Mouse (Mus musculus) T-helper 1 cell (primary cell): ENCODE data around the gene Atrnl1.

ENCODE experiments used
- in situ Hi-C: fragments of 300-600 bp; cut with MboI, MseI; formaldehyde crosslinking; loops from one replicate; pipeline ENCODE4 v1.15.1; 2025; ENCODE audit warnings: high pct_unique_total_duplicates

Atrnl1 gene

DNA sequence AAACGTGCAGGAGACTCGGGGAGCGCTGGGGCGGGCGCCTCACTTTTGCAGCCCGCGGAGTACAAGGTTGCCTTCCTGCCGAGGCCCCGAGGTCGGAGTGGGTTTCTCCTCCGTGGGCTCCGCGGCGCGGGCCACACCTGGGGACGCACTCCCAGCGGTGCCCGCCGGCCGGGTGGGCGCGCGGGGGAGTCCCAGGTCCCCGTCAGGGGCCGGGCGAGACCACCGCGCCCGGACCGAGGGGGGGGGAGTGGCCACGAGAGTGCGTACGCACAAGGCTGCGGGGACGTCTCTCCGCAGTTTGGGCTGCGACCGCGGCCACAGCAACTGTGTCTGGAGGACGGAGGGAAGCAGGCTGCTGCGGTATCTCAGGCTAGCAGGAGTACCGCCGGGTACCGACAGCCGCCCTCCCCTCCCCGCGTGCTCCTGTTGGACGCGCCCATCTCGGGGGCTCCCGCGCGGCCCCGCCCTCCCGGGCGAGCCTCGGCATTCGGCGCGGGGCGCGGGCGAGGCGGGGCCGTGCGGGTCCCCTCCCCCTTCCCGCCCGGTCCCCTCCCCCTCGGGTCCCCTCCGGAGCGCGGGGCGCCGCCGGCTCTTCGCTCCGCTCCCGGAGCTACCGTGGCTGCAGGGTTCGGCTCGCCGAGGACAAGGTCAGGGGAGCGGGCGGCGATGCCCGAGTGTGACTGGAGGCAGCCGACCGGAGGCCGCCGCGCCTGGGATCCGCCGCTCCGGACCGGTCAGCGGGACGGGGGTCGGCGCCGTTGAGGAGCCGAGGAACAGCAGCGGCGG is at the start of gene Atrnl1:
Gene Atrnl1, plus strand, starts transcription at position 559 of the 786 bp plus-strand sequence.
- in situ Hi-C loops: no loop called here

DNA sequence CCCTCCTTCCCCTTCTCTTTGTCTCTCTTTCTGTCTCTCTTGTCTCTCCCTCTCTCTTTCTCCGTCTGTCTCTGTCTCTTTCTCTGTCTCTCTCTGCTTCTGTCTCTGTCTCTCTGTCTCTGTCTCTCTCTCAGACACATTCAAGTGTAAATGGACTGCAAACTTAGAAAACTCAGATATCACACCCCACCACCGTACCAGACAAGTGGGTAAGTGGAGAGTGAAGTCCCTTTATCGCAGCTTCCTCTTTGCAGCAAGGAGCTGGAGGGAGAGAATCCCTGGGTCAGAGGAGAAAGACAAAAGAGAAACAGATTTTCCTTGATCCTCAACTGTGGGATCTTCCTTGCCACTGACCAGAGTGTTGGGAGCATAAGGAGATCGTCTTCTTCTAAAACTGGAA is 49.3 kb upstream of the Atrnl1 start:
- in situ Hi-C loops: no loop called here

DNA sequence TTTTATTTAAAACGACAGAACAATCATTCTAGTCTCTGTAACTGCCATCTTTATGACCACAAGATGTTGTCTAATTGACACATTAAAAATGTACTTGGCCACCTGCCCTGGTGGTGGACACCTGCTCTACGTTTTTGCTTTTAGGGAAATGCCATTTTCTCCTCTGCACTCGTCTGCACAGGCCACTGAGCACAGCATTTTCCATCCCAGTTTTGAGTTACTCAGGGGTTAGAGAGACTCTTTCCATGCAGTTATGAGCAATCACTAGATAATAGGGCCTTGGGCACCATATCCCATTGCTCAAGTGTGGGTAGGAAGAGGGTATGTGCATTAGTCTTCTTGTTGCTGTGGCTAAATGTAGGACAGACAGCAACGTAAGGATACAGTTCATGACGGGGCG is 41.8 kb upstream of the Atrnl1 start:
- in situ Hi-C loops: no loop called here

DNA sequence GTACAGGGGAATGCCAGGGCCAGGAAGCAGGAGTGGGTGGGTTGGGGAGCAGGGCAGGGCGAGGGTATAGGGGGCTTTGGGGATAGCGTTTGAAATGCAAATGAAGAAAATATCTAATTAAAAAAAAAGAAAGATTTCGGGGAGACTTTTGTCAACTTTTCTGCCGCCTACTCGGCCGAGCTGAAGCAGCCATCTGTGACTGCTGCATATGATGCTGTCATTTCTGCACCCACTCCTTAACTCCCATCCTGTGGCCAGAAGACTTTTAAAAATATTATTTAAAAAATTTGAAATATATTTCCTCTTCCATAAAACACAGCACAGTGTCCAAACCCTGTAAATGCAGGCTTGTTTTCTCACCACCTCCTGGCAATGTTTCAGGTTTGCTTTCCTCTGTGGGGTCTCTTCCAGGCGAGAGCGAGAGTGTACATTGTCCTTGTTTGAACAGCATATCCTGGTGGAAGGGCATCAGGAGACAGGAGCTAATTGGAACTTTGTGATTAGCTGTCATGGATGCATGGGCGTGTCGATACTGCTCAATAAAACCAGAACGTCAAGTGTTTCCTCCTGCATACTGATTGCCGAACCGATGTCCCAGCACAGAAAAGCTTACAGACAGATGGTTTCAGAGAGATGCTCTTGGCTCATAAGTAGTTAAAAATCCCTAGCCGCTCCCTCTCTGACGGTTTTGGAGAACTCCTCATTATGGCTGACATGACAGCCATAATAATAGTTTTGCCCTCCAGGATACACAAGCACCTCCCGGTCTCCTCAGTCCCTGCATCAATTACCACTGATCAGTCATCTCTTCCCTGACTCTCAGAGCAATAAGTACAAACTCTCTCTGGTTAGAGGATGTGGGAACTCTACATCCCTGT is 38.2 kb upstream of the Atrnl1 start:
- in situ Hi-C loops: no loop called here

DNA sequence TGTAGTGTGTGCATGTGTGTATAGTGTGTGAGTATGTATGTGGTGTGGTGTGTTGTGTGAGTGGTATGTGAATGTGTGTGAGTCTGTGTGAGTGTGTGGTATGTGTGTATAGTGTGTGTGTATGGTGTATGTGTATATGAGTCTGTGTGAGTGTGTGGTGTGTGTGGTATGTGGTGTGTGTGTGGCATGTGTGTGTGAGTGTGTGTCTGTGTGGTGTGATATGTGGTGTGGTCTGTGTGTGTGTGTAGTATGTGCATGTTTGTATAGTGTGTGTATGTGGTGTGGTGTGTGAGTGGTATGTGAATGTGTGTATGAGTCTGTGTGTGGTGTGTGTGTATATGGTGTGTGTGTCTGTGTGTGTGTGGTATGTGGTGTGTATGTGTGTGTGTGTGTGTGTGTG is 37.4 kb upstream of the Atrnl1 start:
- in situ Hi-C loops: no loop called here

DNA sequence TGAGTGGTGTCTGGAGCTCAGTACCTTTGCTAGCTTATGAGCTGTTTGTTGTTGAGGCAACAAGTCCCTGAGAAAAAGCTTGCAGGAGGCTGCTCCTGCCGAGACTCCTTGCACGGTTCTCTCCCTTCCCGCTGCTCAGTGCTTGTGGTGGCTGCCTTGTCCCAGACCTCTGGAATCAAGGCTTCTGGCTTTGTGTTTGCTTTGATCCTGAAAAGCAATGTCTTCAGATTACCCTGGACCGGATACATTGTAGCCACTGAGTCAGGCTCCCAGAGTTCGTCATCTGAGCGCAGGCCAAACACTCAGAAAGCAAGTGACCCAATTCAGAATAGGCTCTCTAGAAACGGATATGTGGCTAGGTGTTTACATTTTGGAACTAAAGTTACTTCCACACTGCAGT is 35.8 kb upstream of the Atrnl1 start:
- in situ Hi-C loops: no loop called here

DNA sequence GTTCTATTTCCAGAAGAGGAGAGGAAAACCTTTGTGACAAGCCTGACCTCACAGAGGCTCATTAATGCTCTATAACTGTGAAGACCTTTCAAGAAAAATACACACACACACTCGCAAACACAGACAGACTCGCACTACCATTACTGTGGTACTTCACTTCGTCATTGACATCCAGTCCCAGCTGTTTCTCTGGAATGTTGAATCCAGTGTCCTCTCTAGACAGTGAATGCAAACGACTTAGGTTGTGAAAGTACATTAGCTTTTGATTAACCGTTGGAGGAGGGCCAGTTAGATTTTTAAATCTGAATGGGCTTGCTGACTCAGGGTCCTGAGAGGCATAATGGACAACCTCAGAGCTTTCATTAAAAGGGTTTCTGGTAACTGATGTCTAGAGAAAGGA is 34.0 kb upstream of the Atrnl1 start:
- in situ Hi-C loops: no loop called here

DNA sequence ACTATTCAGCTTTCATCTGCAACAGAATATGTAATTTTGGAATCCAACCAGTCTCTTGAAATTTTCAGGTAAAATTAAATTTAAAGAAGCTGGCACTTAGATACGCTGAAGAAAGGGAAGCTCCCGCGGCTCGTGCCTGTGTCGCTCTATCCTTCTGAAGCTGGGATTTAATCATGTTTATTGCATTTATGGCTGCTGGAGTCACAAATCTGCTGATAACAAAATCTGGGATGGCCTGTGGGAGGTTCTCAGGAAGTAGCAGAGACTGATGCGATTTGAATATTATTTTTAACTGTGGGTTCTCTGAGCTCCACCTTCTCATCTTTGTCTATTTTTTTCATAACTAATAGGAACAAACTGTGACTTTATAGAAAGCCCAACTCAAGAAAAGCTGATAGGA is 33.6 kb upstream of the Atrnl1 start:
- in situ Hi-C loops: no loop called here

DNA sequence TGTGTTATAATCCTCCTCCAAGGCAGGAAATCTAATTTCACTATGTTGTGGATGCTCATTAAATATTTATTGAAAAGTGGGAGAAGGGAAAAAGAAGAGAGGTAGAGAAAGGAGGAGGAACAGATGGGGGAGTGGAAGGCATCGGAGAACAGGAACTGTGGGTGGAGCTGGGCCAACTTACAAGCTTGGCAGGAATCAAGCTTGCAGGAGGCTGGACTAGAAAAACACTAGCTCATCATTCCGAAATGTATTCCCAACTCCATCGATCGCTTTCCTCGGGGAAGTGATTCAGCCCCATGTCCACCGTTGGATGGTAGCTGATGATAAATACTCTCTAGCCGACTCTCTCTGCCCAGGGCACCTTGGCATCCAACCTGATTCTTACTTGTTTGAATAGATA is 29.9 kb upstream of the Atrnl1 start:
- in situ Hi-C loops: no loop called here

DNA sequence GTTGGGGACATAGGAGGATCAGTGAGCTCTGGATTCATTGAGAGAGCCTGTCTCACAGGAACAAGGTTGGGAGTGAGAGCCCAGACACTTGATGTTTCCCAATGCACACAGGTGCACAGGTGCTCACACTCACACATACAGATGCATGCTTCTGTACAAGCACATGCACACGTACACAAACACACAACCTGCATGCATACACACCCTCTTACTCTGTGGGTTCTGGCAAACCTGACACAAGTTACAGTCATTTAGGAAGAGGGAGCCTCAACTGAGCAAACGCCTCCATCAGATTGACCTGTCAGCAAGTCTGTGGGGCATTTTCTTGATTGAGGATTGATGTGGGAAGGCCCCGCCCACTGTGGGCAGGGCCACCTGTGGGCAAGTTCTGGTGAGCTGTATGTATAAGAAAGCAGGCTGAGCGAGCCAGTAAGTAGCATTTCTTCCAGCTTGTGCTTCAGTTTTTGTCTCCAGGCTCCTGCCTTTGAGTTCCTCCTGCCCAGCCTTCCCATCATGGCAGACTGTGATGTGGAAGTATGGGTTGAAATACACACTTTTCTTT is 25.5 kb upstream of the Atrnl1 start:
- in situ Hi-C loops: no loop called here

DNA sequence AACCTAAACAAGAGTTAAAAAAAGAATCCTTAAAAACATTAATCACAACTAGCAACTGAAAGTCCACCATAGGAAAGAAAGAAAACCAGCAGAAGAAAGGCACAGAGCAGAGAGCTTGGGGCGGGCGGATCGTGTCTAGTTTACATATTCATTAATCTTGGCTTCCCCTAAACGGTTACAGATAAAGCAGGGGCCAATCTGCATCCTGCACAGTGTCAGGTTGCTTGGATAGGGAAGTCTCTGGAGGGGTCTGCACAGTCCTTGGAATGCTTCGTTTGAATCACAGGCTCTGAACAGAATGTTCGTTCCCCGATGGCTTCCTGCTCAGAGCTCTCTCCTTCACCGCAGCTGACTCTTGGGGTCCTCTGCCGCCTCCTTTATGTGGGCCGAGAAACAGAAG is 24.7 kb upstream of the Atrnl1 start:
- in situ Hi-C loops: no loop called here

DNA sequence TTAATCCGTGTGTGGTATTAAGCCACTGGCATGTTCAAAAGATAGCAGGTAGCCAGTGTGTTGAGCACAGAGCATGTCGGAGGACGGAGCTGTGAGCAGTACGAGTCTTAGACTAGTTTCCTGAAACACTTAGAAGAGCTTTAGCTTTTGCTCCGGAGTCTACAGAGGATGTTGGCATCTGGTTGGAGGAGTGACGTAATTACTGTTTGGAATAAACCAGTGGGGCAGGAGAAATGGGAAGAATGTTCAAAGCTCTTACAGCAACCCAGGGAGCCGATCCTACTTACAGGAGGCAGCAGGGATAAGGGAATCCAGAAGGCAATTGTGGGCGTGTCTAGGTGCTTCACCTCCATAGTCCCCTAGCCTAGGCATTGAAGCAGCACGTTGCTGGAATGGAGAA is 21.3 kb upstream of the Atrnl1 start:
- in situ Hi-C loops: no loop called here

DNA sequence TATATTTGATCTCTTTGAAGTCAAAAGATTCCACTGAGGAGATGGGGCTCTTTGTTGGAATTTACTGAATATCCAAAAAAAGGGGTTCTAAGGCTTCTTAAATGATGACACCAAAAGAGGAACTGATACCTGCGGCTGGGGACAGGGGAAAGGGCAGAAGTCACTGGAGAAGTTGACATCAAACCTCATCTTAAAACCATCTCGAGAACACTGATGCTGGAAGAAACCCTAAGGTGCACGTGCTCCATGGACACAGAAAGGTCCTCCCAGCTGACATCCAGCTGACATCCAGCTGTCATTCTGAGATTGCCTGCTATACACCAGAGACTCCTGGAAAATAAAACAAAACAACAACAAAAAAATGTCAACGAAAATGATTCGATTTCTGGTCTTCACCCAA is 19.9 kb upstream of the Atrnl1 start:
- in situ Hi-C loops: no loop called here

DNA sequence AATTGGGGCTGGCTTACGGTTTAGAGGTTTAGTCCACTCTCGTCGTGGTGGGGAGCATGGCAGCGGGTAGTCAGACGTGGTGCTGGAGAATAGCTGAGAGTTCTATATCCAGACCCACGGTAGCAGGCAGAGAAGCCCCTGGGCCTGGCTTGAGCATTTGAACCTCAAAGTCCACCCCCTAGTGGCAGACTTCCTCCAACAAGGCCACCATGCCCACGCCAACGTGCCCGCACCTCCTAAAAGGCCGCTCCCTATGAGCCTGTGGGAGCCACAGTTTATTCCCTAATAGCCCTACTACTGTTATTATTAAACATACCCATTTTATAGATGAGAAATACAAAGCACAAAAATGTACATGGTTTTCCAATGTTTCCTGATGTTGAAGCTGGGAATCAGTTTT is 19.2 kb upstream of the Atrnl1 start:
- in situ Hi-C loops: no loop called here

DNA sequence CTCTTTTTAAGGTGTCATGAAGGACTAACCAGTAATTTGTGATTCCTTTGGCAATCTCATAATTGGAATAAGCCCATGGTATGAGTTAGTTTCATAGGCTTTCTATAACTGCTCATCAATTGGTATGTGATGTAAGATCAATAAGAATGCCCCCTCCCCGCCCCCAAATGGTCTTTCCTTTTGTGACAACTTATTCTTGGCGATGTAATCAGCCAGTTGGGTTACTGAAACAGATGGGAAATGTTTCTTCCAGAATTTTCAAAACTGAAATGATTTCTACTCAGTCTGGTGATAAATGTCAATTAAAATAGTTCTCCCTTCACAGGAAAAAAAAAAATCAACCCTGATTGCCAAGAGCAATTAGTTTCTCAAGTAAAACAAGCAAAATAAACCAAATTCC is 18.5 kb upstream of the Atrnl1 start:
- in situ Hi-C loops: no loop called here

DNA sequence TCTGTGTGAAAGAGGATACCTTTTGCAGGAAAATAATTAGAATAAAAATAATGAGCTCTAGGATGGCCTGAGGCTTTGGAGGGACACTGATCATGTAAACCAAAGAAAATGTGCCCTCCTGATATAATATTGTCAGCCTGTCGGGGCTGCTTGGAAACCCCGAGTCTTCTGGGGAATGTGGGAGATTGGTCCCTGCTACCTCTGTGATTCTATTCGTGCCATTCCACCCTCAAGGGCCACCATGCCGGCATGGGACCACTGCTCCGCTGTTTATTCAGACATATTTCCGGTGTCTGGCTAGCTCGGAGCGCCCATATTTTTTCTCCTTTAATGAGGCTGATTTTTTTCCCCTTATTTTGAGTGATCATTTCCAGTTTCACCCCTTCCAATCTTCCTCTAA is 11.7 kb upstream of the Atrnl1 start:
- in situ Hi-C loops: no loop called here

DNA sequence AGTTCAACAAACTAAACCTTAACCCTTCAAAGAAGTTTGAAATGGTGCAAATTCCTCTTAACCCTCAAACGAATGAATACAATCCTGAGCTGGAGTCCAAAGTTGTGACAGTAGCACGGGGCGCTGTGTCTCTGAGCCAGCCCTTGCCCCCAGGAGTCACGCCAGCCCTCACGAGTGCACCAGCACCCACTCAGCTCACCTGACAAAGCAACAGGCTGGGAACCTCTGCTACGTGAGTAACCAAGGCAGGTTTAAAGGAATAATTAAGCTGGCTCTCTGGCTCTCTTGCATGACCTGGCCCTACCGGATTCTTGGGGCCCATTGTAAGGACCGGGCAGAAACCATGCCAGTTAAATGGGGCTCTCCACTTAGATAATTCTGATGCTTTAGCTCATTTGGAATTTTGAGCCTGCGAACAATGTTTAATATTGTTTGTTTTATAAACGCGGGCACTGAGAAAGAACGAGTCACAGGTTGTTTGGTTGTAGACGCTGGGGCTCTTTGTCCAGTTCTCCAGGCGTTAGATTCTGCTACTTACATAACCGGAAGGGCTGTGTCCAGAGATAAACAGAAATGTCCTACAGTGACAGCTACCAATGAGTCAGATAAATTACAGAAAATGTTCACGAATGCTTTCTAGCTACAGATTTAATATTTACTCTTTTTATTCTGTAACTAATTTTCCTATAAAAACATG is 10.5 kb upstream of the Atrnl1 start:
- in situ Hi-C loops: no loop called here

DNA sequence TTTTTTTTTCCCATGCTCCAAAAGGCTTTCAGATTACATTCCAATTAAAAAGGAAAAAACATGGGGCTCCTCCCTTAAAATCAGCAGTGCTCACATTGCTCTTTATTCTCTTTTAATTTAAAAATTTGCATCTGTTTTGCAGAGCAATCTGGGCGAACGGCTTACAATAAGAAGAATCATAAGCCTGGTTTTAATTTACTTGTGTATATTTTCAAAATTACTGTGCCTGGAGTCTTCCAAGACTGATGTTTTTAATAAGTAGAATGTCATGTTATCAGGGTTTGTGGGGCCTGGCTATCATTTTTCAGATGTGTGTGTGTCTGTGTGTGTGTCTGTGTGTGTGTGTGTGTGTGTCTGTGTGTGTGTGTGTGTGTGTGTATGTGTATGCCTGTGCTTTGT is 9.9 kb upstream of the Atrnl1 start:
- in situ Hi-C loops: no loop called here

DNA sequence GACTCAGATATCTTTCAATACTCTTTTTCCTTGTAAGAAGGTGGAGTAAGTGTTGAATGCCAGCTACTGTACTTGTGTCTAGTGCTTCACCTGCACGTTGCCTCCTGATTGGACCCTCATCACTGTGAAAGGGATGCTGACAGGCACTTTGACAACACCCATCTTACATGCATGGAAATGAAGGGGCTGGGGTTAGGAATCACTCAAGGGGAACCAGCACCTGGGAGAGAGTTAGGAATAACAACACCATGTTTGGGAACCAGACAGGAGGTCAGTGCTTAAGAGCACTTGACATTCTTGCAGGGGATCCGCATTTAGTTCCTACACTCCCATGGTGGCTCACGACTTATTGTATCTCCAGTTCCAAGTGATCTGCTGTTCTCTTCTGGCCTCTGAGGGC is 7.2 kb upstream of the Atrnl1 start:
- in situ Hi-C loops: no loop called here

DNA sequence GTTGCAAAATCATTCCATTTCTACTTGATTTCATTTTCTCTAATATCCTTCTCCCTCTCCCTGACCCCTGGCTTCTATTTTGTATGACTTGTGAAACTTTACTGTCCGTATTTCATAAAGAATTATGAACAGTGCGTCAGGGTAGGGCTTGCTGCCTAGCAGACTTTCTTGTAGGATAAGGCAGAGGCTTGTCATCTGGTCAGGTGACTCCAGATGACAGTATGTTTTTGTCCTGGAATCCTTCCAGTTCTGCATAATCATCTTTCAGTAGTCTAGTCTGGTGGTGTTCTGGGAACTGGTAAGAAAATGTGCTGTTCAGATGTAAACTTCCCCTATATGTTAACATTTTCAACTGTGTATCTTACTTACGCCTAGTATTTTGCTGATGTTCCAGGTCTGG is 4.9 kb upstream of the Atrnl1 start:
- in situ Hi-C loops: no loop called here

DNA sequence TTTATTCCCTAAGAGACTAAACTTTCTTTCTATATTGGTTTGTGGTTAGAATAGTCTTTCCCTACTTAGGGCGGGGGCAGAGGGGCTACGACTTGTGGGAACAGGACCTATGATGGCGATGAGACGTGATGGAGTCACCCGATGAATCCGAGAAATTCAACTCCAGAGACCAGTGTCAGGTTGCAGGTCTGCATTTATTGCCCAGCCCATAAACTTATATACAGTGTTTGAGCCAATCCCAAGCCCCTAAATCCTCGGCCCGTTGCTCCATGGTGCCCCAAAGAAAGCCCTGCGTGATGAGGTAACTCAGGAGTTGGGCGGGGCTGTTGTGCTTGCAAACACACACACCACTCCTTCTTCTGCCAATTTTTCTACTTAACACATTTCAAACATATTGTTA is 4.5 kb upstream of the Atrnl1 start:
- in situ Hi-C loops: no loop called here

DNA sequence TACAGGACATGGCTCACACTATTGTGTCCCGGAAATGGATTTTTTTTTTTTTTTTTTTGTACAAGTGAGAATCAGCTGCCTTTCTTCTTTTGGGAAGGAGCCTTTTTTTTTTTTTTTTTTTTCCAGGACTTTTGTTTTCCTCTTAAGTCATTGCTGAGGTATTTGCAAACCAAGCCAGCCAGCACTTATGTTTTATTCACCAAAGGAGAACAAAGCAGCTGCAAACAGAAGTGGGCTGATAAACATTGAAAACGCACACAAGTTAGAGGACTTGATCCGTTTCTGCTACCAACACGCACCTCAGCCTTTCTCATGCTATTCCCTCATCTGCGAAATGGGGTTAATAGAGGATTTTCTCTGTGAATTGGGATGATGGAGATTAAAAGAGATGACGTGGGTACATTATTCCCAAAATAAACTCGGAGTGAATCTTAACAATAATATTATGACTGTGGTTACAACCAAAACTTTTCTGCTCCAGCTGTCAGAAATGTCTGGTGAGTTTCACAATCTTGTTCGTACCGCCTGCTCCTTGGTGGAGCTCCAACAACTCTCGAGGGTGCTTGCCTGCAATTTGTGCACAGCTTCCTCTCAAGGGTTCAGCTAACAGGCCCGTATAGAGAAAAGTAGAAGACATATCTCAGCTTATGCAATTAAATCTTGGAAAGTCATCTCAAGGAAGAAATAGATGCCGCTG is 1.3 kb upstream of the Atrnl1 start:
- in situ Hi-C loops: no loop called here
